Mouse (Mus musculus) right cerebral cortex, postnatal 14 days (tissue): ENCODE data around the gene Cgref1.

ENCODE experiments used
- DNase-seq: peaks from one replicate; pipeline ENCODE4 v3.0.0; 2022

The Cgref1 gene

DNA sequence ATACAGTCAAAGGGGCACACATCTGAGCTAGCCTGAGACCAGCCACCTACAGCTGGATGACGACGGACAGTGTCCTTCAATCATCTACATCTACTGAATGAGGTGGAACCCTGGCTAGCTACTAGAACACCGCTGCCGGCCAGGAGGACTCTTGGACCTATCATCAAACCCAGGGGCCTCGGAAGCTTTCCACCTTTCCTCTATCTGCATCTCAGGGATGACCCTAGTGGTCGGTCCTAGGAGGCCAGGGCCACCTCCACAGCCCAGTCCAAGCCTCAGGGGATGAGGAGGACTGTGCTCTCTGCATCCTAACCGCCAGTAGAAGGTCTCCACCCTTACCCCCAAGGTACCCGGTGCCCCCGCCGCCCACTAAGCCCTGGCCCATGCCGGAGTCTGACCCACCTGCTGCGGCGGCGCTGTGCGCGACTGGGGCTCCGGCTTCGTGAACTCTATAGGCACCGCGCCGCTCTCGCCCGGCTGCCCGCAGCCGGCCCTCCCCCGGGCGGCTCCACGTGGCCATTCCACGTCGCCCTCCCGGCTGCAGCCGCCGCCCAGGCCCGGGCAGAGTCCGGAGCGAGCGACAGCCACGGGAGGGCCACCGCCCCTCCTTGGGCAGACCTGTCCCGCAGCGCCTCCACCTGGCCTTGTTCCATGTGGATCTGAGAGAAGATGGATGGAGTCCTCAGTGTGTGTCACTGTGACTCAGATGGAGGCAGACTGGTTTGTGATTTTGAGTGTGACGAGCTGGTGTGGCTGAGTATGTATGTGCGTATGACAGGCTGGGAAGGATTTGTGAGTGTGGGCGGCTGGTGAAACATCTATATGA, at the start of gene Cgref1:
Gene Cgref1 (minus strand): TSS at position 636 of the 826 bp plus-strand sequence.
- DNase-seq, result peak; percentile 76

DNA sequence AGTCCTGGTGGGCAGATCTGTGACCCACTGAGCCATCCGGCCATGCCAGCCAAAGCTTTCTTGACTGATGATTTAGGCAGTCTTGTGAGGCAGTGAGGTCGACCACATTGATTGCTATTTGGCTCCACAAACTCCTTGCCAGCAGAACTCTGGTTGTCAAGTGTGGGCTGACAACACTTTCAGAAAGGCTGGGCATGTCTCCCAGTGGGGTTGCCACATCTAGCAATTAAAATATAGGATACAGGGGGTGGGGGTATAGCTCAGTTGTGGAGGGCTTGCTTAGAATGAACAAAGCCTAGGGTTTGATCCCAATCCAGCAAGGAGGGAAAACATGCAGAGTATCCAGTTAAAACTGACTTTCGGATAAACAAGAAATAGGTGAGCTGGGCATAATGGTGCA, 48.7 kb upstream of the Cgref1 start:
- DNase-seq, result peak; percentile 30

DNA sequence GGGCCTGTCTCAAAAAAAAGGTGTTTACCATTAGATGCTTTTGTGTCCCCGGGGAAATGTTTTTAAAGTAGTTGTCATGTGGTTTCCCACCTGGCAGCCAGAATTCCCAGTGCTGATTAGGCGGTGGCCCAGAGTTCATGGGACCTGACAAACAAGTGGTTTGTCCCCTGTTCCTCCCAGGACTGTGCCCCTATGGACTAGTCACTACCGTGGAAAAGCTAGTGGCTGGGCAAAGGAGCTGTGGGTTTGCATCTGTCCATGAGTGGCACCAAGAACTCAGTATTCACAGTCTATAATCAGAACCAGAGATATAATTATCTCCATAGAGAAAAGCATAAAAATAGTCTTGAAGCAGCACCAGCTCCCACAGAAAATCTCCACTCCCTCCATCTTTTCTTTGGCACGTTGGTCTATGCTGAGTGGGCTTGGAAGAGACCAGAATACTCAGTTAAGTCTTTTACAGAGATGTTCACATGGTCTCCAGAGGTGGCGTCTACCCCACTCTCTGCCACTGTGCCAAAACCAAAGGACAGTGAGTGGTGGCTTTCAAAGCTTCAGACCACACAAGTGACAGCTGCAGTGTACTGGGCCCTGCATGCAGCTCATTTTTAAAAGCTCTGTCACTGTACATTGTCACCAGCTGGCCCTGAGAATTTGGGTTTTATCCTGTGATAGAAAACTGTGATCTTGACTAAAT, 47.7 kb upstream of the Cgref1 start:
- DNase-seq, result peak; percentile 20

DNA sequence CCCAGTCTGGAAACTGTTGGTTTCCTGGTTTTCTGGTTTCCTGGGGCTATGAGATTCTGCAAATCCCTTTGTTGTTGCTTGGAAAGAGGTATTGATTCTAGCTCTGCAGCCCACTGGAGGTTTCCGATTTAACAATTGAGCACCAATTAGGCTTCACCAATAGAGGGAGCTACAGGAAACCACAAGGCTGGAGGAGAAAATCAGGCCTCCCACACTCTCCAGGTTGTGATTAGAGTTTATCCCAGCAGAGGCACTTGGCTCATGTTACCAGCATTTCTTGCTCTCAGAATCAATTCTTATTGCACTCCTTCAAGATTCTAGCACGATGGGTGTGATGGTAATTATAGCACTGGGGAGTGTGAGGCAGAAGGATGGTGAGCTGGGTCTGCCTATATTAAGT, 37.0 kb upstream of the Cgref1 start:
- DNase-seq, result no peak

DNA sequence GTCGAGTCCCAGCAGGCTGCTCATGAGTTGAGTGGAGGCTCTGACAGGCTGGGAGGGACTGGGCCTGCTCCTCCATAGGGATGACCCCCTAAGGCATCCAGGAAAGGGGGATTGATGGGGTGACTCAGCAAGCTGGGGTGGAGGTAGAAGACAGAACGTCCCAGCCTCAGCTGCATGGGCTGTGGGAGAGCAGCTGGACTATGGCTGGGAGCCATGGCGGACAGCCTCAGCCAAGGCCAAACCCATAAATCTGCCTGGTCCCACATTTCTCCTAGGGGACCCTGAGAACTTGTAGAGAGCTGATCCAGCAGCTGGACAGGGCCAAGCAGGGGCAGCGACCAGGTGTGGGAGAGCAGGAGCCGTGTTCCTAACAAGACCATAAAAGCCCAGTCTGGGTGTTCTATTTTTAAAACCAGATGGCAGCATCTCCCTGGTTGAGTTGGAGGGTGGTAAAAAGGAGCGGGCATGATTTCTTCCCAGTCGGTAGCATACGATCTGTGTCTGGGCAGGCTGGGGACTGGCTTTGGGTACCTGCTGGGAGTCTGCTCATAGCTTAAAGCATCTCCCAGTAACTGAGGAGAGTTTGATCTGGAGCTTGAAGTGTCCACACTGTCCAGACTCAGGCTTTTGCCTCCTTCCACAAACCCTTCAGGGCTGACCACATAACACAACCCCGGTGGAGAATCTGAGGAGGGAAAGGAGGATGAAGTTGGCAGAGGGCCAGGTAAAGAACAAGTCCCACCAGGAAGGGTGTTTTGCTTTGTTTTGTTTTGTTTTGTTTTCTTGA, 29.7 kb upstream of the Cgref1 start:
- no peak for DNase-seq

- no peak for DNase-seq
Measured at GRCm38 (mm10) chr5:30969440-30969839, 24.0 kb upstream of the Cgref1 start.

DNA sequence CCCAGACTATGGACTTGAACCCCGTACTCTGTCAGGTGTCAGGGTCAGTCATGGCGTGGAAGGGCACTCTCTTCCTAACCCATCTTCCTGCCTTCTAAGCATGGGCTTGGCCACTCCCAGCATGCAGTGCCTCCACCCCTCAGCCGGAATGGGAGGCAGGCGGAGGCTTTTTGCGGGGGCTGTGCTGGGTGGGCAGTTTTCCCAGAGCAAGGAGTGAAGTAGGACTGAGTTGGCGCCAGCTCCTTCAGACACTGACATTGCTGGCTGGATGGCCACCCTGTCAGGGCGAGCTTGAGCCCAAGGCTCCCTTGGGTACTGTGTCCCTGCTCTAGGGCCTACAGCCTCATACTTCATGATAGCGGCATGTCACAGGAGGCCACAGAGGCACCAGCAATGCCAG, 23.0 kb upstream of the Cgref1 start, which contains the start of gene Tcf23:
Gene Tcf23 (plus strand): TSS at position 247 of the 400 bp plus-strand sequence.
- DNase-seq, result no peak

GRCm38 (mm10) chr5:30966189-30966588, 20.8 kb upstream of the Cgref1 start:
- no peak for DNase-seq

GRCm38 (mm10) chr5:30963916-30964315, 18.5 kb upstream of the Cgref1 start:
- no peak for DNase-seq

GRCm38 (mm10) chr5:30961545-30962505, 16.4 kb upstream of the Cgref1 start:
- no peak for DNase-seq

DNA sequence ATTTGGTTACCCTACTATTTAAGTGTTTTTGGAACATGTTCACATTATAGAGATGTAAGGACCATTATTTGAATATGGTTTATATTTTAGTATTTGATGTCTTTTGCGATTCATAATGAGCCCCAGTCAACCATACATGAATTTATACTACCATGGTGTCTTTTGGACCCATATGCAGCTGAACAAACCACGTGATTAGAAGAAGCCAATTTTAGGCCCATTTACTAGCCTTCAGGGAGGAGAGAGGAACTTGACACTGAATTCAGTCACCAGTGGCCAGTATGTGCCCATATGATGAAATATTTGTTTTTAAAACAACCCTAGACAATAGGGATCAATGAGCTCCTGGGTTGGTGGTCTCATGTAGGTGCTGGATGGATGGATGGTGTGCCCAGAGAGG, 15.4 kb upstream of the Cgref1 start:
- DNase-seq, result no peak

- DNase-seq, result peak; percentile 99
Measured at GRCm38 (mm10) chr5:30959966-30960501, 14.6 kb upstream of the Cgref1 start, which contains the start of gene Preb. Gene Preb, minus strand, starts transcription at chr5:30960361.

DNA sequence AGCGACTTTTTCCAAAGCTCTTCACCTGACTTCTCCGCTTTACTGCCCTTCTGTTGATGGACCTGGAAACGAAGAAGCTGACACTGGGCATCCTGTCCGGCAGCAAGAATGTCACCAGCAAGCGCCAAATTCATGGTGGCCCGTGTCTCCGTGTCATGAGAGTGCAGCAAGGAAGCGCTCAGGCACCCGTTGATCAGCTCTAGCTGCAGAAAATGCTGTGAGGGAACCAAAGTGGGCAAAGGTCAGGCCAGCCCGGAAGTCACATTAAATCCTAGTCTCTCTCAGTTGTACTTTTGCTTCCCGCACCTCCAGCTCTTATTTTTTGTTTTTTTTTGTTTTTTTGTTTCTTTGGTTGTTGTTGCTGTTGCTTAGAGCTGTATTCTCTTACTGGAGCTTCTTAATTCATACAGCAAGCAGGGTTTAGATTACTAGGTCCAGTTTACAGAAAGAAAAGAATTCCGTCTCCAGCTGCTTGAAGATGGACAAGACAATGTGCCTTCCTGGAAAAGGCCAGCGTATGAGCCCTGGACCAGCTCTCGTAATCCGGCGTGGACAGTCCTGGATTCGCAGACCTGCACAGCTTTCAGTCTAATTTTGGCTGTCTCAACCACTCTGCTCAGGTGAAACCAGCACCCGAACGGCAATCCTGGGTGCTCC, 13.9 kb upstream of the Cgref1 start:
- no peak for DNase-seq

DNA sequence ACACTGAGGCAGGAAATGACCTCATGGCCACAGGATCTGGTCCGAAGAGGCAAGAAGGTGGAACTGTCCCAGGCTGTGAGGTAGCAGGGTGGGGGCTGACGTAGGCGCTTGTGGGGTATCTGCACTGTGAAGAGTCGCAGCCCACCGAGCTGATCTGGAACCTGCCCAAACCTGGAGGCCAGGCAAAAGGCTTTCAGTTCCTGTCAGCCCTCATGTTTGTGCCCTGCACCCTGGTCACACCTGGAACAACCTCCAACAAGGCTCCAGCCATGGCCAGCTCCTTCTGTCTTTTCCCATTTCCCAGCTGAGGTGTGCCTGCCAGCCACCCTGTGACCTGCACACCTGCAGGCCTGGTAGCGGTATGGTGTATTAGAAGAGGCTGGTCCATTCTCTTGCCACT, 12.5 kb upstream of the Cgref1 start:
- no peak for DNase-seq

DNA sequence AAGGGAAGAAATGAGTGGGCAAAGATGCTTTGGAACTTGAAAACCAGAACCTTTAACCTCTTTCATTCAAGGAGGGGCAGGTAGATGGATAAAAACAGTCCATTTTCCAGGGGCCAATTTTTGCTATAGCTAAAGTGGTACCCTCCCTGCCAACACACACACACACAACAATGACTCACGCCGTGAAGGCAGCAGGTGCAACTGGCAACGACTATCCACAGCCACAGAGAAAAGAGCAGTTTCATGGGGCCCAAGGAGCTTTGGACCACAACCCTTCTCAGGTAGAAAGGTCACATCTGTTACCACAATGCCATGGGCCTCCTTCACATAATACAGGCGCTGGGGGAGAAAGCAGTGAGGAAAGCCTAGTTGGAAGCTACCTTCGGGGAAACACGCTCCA, 10.4 kb upstream of the Cgref1 start:
- no peak for DNase-seq

- no peak for DNase-seq
Measured at GRCm38 (mm10) chr5:30954556-30954955, 9.2 kb upstream of the Cgref1 start.

DNA sequence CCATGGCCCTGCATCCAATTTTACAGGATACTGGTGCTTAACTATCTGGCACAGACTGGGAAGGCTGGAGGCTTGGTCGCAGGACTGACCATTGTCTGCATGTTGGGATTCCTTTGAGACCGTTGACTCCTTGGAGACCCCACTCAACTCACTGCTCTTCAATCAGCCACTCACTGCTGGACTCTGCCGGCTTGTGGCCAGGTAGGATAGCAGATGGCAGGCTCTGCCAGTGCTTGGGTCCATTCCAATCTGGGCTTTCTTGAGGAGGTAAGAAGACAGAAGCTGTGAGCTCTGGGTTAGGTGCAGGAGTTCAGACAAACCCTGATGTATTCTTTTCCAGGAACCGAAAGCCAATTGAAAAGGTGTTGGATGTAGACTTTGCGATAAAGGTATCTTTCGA, 8.7 kb upstream of the Cgref1 start:
- DNase-seq, result no peak

DNA sequence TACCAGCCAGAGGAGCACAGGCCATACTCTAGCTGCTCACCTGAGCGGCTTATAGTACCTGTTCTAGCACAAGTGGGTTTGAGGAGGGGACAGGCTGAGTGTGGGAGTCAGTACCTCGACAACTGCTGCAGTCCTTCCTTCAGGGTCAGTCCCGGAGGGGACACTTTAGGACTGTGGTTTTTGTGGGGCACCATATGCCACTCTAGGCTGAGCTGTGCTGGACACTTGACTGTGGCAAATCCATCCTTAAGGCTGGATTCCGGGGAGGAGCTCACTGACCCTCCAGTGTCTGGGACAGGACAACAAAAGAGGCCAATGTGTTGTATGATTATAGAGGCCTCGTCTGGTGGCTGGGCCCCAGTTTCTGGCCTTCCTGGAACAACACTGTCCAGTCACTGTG, 7.2 kb upstream of the Cgref1 start:
- DNase-seq, result no peak

DNA sequence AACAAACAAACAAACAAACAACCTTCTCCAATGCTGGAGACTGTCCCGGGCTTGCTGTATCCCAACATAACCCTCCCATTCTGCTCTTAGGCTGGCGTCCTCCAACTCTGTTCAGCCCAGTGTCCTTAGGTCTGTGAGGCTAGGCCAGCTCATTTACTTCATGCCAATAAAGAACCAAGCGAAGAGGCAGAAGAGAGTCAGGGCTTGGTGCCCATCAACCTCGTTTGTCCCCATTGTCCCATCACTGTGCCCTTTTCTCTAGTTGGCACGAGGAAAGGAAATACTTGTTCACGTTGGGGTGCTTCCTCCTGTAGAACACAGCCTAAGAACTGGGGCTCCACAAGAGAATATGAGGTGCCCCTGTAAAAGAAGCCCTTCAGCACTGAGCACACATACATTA, 6.3 kb upstream of the Cgref1 start:
- DNase-seq, result no peak

- no peak for DNase-seq
Measured at GRCm38 (mm10) chr5:30950922-30951321, 5.5 kb upstream of the Cgref1 start.

DNA sequence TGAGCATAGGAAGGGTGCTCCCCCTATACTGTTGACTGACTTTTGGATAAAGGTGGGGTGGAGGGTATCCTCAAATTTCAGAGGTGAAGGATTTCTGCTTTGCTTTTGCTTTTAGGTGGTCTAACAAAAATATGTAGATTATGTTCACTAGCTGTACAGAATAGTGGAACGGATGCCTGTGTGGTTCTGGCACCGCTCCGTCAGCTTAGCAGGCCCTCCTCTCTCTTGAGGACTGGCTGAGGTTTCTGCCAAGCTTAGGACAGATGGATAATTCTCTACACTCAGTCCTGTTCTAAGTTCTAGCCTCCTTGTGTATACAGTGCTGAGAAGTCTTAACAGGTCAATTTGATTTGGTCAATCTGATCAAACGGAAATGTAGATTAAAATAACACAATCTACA, 5.1 kb upstream of the Cgref1 start:
- DNase-seq, result no peak
